Mouse (Mus musculus): ENCODE measurements around the gene Ankef1.

The Ankef1 gene

DNA sequence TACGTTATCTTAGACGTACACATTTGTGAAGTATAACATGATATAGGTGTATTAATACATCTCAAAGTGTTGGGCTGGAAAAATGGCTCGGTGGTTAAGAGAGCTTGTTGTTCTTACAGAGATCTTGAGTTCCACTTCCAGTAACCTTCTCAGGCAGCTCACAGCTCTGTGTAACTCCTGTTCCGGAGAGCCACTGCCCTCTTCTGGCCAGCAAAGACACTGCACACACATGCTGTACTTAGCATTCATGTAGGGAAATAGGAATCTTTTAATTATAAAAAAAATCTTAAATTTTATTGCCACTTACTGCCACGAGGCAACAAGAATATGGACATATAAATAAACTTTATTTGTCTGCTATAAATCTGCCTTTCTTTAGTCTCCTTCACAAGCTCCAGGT lies 56.3 kb downstream of the Ankef1 start:
- TF ChIP-seq GATA4 (IDR thresholded peaks at IDR 0.05; ENCODE audit: insufficient replicate concordance, low read length) = no peak

- no peak for TF ChIP-seq GATA4 (IDR thresholded peaks at IDR 0.05; ENCODE audit: insufficient replicate concordance, low read length)
Measured at GRCm38 (mm10) chr2:136562336-136562735, 60.6 kb downstream of the Ankef1 start.

DNA sequence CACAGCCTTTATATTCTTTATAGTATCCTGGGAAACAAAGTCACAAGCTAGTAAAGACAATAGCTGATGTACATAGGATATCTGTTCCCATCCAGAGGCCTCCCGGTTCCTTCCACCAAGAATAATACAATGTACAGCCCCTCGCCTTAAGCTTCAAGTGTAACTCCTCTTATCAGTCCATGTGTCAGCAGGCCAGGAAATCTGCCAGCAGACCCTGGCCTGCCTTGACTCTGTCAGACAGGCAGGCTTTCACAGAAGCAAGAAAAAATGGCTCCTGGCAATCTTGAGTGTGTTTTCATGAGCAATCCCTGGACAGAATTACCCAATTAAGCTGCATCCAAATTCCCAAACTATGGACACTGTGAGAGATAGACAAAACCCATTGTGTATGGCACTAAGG lies 69.1 kb downstream of the Ankef1 start:
- TF ChIP-seq GATA4 (IDR thresholded peaks at IDR 0.05; ENCODE audit: insufficient replicate concordance, low read length) = no peak

DNA sequence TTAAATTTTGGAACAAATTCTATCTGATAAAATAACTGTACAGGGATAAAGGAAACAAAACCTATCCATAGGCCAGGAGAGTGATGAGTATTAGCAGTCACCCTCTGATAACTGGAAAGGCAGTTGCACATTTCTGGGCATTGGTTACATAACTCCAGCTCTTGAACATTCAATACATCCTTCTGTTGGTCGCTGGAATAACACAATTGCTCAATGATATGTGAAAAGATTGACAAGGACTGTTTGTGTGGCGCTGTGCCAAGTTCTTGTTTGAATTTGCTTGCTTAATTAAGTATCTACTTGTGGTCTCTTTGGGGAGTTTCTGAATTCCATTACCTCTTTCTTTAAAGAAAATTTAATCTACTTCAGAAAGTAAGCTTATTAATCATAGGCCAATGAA lies 81.1 kb downstream of the Ankef1 start:
- no peak for TF ChIP-seq GATA4 (IDR thresholded peaks at IDR 0.05; ENCODE audit: insufficient replicate concordance, low read length)

DNA sequence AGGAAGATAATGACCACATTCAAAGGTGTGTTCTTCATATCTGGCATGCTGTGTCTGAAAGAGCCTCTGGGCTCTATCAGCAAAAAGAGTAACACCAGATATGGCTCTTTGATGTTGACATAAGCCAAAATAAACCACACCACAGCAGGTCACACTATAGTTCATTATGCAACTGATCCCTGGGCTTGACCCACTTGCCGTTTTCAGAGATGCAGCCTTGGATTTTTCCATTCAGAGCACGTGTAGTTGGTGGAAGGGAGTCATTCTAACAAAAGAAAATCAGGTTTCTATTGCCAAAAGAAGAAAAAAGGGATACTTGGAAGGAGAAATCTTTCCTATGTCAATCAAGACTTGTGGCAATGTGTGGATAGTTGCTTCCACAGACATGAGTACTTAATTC lies 87.1 kb downstream of the Ankef1 start:
- no peak for TF ChIP-seq GATA4 (IDR thresholded peaks at IDR 0.05; ENCODE audit: insufficient replicate concordance, low read length)

- no peak for TF ChIP-seq GATA4 (IDR thresholded peaks at IDR 0.05; ENCODE audit: insufficient replicate concordance, low read length)
Measured at GRCm38 (mm10) chr2:136596451-136596850, 94.7 kb downstream of the Ankef1 start.

DNA sequence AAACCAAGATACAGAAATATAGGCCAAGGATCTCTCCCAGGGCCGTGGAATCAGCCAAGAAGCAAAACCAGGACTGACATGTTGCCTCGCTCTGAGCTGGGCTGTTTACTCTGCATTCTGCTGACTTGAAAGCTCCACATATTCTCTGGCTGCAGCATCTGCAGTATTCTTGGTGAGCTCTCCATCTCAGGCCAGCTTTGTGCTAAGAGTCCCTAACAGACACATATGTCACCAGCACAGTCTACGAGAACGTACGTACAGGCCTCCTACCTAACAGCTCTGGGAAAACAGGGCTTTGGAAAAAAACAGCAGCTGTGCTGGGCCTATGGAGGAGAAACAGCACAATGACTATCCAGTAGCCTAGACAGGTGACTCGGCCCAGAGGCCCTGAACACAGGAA lies 97.0 kb downstream of the Ankef1 start:
- no peak for TF ChIP-seq GATA4 (IDR thresholded peaks at IDR 0.05; ENCODE audit: insufficient replicate concordance, low read length)

DNA sequence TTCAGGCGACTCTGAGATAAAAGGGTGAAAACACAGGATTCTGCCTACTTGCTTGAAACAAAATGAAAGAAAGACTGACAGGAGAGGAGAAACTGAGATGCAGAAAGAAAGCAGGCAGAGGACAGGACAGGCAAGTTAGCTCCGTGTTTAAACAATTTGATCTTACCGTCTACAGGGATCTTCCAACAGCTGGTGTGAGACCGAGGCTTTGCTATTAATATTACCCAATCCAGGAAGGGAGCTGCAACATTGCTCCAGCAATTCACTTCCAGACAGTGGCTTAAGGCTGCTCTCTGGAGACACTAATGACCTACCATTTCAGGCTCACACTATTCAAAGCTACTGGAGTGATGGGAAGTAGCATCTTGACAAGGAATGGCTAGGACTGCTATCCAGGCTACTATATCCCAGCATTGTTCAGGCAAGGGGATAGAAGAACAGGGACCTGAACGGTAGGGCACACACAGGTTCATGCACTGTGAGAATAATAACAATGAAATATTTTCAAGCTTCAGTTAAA lies 99.0 kb downstream of the Ankef1 start:
- TF ChIP-seq GATA4 (IDR thresholded peaks at IDR 0.05; ENCODE audit: insufficient replicate concordance, low read length) = no peak

DNA sequence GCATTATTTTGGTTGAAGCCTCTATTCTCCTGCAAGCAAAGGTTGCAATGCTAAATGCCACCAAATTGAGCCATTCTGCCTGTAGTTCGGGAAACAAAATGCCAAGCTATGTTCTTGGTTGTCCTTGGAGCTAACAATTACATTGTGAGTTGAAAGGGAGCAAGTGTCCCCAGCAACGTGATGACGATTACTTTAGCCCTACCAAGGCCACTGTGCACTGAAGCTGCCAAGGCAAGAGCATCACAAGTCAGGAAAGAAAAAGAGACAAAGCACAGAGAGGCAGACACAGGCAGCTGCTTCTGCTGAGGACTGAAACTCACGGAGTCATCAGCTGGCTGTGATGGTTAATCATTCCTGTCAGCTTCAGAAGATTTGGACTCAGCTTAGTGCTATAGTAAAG lies 99.5 kb downstream of the Ankef1 start:
- no peak for TF ChIP-seq GATA4 (IDR thresholded peaks at IDR 0.05; ENCODE audit: insufficient replicate concordance, low read length)
